Mouse (Mus musculus) embryonic facial prominence, embryonic 14.5 days (tissue): Measurements from ENCODE around the gene Wrb. TPM values are rescaled to one million over a fixed set of nuclear protein-coding genes. Genes with fewer than 3 reads are reported as not detected.
A peak's percentile ranks its signal among the peaks of the same experiment; 100 is the strongest.

Source experiments
- ATAC-seq: fragments of 200-750 bp; cut with Nextera tagmentation; 2 replicates; pipeline ENCODE4 v1.8.0; 2017; ENCODE audit warnings: low read depth, moderate number of reproducible peaks, moderate TSS enrichment
- DNase-seq: peaks from one replicate; pipeline ENCODE4 v3.0.0-alpha.2; 2015; ENCODE audit warnings: low spot score
- H3K27ac ChIP-seq: fragments of 300-500 bp; sonication (generic); replicated peaks from 2 replicates; pipeline ENCODE4 v1.5.1; 2014; ENCODE audit warnings: low read depth, mild to moderate bottlenecking, low read length, moderate library complexity
- H3K27me3 ChIP-seq: fragments of 300-500 bp; sonication (generic); replicated peaks from 2 replicates; pipeline ENCODE4 v1.6.1; 2014; ENCODE audit warnings: low read length; ENCODE audit not compliant: control insufficient read depth, insufficient read depth
- H3K36me3 ChIP-seq: fragments of 300-500 bp; sonication (generic); 2 replicates; pipeline ENCODE4 v1.6.1; 2014; ENCODE audit warnings: low read length, mixed read lengths; ENCODE audit not compliant: control insufficient read depth, insufficient read depth
- H3K4me1 ChIP-seq: fragments of 300-500 bp; sonication (generic); 2 replicates; pipeline ENCODE4 v1.6.1; 2014; ENCODE audit warnings: antibody characterized with exemption, low read length; ENCODE audit not compliant: control insufficient read depth, insufficient read depth
- H3K4me2 ChIP-seq: fragments of 300-500 bp; sonication (generic); 2 replicates; pipeline ENCODE4 v1.6.1; 2014; ENCODE audit warnings: low read depth, mild to moderate bottlenecking, low read length, moderate library complexity, mixed read lengths
- H3K4me3 ChIP-seq: fragments of 300-500 bp; sonication (generic); 2 replicates; pipeline ENCODE4 v1.5.1; 2014; ENCODE audit warnings: low read depth, mild to moderate bottlenecking, low read length
- H3K9ac ChIP-seq: fragments of 300-500 bp; sonication (generic); 2 replicates; pipeline ENCODE4 v1.6.1; 2014; ENCODE audit warnings: low read depth, mild to moderate bottlenecking, low read length, moderate library complexity, mixed read lengths
- H3K9me3 ChIP-seq: fragments of 300-500 bp; sonication (generic); 2 replicates; pipeline ENCODE4 v1.6.1; 2016; ENCODE audit warnings: low read length; ENCODE audit not compliant: control insufficient read depth
- WGBS: fragments of 180-500 bp; shearing (Covaris S2); extraction: QIAGEN DNeasy Blood & Tissue Kit; methylation state at CpG from one replicate; pipeline ENCODE4 v1.1.7; 2014; 5-methylcytosine and 5-hydroxymethylcytosine counted together
- polyA plus RNA-seq: library from polyadenylated mRNA; unstranded; fragments of >200 nt; fragmentation: Nextera tagmentation; extraction: Ambion mirVana; gene quantifications from 2 replicates; pipeline ENCODE4 v1.2.1, GENCODE M21; 2014

The Wrb gene
- polyA plus RNA-seq, 1 experiment from 2014 or later: 63.0 TPM

- ATAC-seq (peak; percentile 98), DNase-seq (peak; percentile 99)
- H3K9me3 ChIP-seq: no peaks in the 10 kb centered on the region
- peak within 1 kb of the TSS; percentile 92 for H3K4me3 ChIP-seq
- peak within 1 kb of the TSS; percentile 52 for H3K27ac ChIP-seq
- H3K9ac ChIP-seq: peak within 1 kb of the TSS; percentile 80
- H3K27me3 ChIP-seq: peaks cover 5% of the 10 kb centered on the region; the same call in 1 of the 2 replicates
- peaks cover 6% of the 10 kb centered on the region; the same call in 1 of the 2 replicates for H3K4me1 ChIP-seq
- WGBS: 1% methylated on average over 55 of the region's 77 CpGs
- no peaks in the 10 kb centered on the region for H3K36me3 ChIP-seq
- peak within 1 kb of the TSS; percentile 84 for H3K4me2 ChIP-seq
These were observed 46.6 kb downstream of the Wrb start, which contains the start of gene Lca5l for GRCm38 (mm10) chr16:96191531-96192506. TSS of gene Lca5l (minus strand) at chr16:96192271.

GRCm38 (mm10) chr16:96199913-96200701 lies 54.9 kb downstream of the Wrb start, which contains the start of gene Sh3bgr:
TSS of gene Sh3bgr (plus strand) at chr16:96200450.
- H3K4me1 ChIP-seq: peaks cover 5% of the 10 kb centered on the region; the same call in 1 of the 2 replicates
- no peaks in the 10 kb centered on the region for H3K9me3 ChIP-seq
- ATAC-seq (peak; percentile 87), DNase-seq (peak; percentile 49)
- WGBS: 6% methylated on average over 20 of the region's 20 CpGs
- peak within 1 kb of the TSS; percentile 37; the same call in 1 of the 2 replicates for H3K9ac ChIP-seq
- peak within 1 kb of the TSS; percentile 48 for H3K4me2 ChIP-seq
- H3K4me3 ChIP-seq: peak within 1 kb of the TSS; percentile 7; the same call in 1 of the 2 replicates
- H3K36me3 ChIP-seq: no peaks in the 10 kb centered on the region
- no peaks in the 10 kb centered on the region for H3K27me3 ChIP-seq
- 0 out of 2 replicates have a peak within 1 kb of the TSS, but pooled peaks have one; percentile 10 for H3K27ac ChIP-seq

GRCm38 (mm10) chr16:96200702-96201028 lies 55.5 kb downstream of the Wrb start:
- WGBS: 35% methylated on average over 8 of the region's 9 CpGs
- Histone ChIP-seq H3K4me2 (peak overlapping the region; percentile 48), H3K9ac (0 out of 2 replicates have a peak overlapping the region, but pooled peaks have one; percentile 37), H3K4me3 (peak overlapping the region; percentile 7; the same call in 1 of the 2 replicates), H3K4me1 (peaks cover 5% of the 10 kb centered on the region; the same call in 1 of the 2 replicates), H3K27me3 (no peaks in the 10 kb centered on the region), H3K36me3 (no peaks in the 10 kb centered on the region), H3K9me3 (no peaks in the 10 kb centered on the region), H3K27ac (no peak overlapping the region)
- no peak for DNase-seq
- ATAC-seq: peak; percentile 50; the same call in 1 of the 2 replicates

GRCm38 (mm10) chr16:96201485-96202232 lies 56.5 kb downstream of the Wrb start:
- H3K36me3 ChIP-seq: no peaks in the 10 kb centered on the region
- H3K9ac ChIP-seq: no peak overlapping the region
- no peak overlapping the region for H3K4me3 ChIP-seq
- DNase-seq: peak; percentile 61
- H3K27ac ChIP-seq: no peak overlapping the region
- 58% methylated on average over 11 of the region's 11 CpGs for WGBS
- H3K9me3 ChIP-seq: no peaks in the 10 kb centered on the region
- ATAC-seq: no peak
- no peaks in the 10 kb centered on the region for H3K27me3 ChIP-seq
- peaks cover 5% of the 10 kb centered on the region; the same call in 1 of the 2 replicates for H3K4me1 ChIP-seq
- H3K4me2 ChIP-seq: no peak overlapping the region

Other genes with a start within 250 kb of the Wrb start
- gene Psmg1, start 154.4 kb upstream of the Wrb start, polyA plus RNA-seq: 79.2 and 79.3 TPM in 2 replicates
- gene Brwd1, start 62.9 kb upstream of the Wrb start, polyA plus RNA-seq: 107 and 108 TPM in 2 replicates
- gene Hmgn1, start 17.7 kb upstream of the Wrb start, polyA plus RNA-seq: 528 and 592 TPM in 2 replicates
- 1.8 and 2.1 TPM in 2 replicates for gene Lca5l, start 46.9 kb downstream of the Wrb start, polyA plus RNA-seq
- gene Sh3bgr, start 55.0 kb downstream of the Wrb start, polyA plus RNA-seq: 25.4 and 40.9 TPM in 2 replicates
- gene B3galt5, start 90.4 kb downstream of the Wrb start, polyA plus RNA-seq: 0.45 and 1.2 TPM in 2 replicates